Mouse (Mus musculus): Measurements from ENCODE around the gene Sorl1.

The Sorl1 gene

DNA sequence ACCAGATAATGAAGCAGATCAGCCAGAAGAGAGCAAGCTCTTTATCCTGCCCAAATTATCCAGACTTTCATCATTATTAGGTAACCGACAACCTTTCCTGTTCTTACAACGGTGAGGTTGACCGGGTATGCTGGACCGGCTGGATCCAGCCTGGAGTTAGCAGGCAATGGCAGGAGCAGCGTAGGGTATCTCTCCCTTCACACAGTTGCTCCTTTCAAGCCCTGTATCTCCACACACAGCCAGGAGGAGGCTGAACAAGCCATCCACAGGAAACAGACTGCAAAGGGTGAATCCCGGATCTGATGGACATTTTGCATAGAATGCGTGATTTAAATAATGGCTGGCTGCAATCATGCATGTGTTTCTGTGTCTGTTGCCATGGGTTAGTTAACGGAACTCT lies 208.5 kb downstream of the Sorl1 start:
- no peak for DNase-seq (ENCODE audit: low spot score)
